Mouse (Mus musculus) neural tube, embryonic 14.5 days (tissue): Measurements from ENCODE around the gene Dhx36. TPM values are rescaled to one million over a fixed set of nuclear protein-coding genes. Genes with fewer than 3 reads are reported as not detected.
A peak's percentile ranks its signal among the peaks of the same experiment; 100 is the strongest.

Experiments used
- ATAC-seq: fragments of 200-750 bp; cut with Nextera tagmentation; 2 replicates; pipeline ENCODE4 v1.8.0; 2017; ENCODE audit warnings: low read depth, mild to moderate bottlenecking, moderate TSS enrichment, moderate library complexity
- H3K27ac ChIP-seq: fragments of 300-500 bp; sonication (generic); 2 replicates; pipeline ENCODE4 v1.5.1; 2014; ENCODE audit warnings: low read depth, mild to moderate bottlenecking, control low read depth, low read length, moderate library complexity, mixed read lengths
- H3K27me3 ChIP-seq: fragments of 300-500 bp; sonication (generic); 2 replicates; pipeline ENCODE4 v1.6.1; 2014; ENCODE audit warnings: low read length; ENCODE audit not compliant: control insufficient read depth, insufficient read depth
- H3K36me3 ChIP-seq: fragments of 300-500 bp; sonication (generic); 2 replicates; pipeline ENCODE4 v1.6.1; 2014; ENCODE audit warnings: low read length, mixed read lengths; ENCODE audit not compliant: control insufficient read depth, insufficient read depth
- H3K4me1 ChIP-seq: fragments of 300-500 bp; sonication (generic); 2 replicates; pipeline ENCODE4 v1.6.1; 2014; ENCODE audit warnings: low read length; ENCODE audit not compliant: control insufficient read depth, insufficient read depth
- H3K4me2 ChIP-seq: fragments of 300-500 bp; sonication (generic); 2 replicates; pipeline ENCODE4 v1.6.1; 2014; ENCODE audit warnings: mild to moderate bottlenecking, low read depth, low read length, control low read depth
- H3K4me3 ChIP-seq: fragments of 300-500 bp; sonication (generic); 2 replicates; pipeline ENCODE4 v1.5.1; 2014; ENCODE audit warnings: low read depth, low read length, control low read depth, mixed read lengths
- H3K9ac ChIP-seq: fragments of 300-500 bp; sonication (generic); replicated peaks from 2 replicates; pipeline ENCODE4 v1.6.1; 2014; ENCODE audit warnings: low read depth, mild to moderate bottlenecking, control low read depth, low read length, mixed read lengths
- H3K9me3 ChIP-seq: fragments of 300-500 bp; sonication (generic); 2 replicates; pipeline ENCODE4 v1.6.1; 2016; ENCODE audit warnings: low read length; ENCODE audit not compliant: control insufficient read depth
- WGBS: fragments of 180-500 bp; shearing (Covaris S2); extraction: QIAGEN DNeasy Blood & Tissue Kit; methylation state at CpG from one replicate; pipeline ENCODE4 v1.1.7; 2014; 5-methylcytosine and 5-hydroxymethylcytosine counted together
- polyA plus RNA-seq: library from polyadenylated mRNA; unstranded; fragments of >200 nt; fragmentation: Nextera tagmentation; extraction: Ambion mirVana; gene quantifications from 2 replicates; pipeline ENCODE4 v1.2.1, GENCODE M21; 2014

The Dhx36 gene
- polyA plus RNA-seq, 1 experiment from 2014 or later, result 63.7 TPM

GRCm38 (mm10) chr3:62464276-62464675 lies 42.5 kb downstream of the Dhx36 start:
- Histone ChIP-seq H3K4me1 (no peaks in the 10 kb centered on the region), H3K4me2 (no peak overlapping the region), H3K36me3 (peaks cover 54% of the 10 kb centered on the region; the same call in 1 of the 2 replicates), H3K4me3 (no peak overlapping the region), H3K27ac (no peak overlapping the region), H3K9ac (no peak overlapping the region), H3K9me3 (no peaks in the 10 kb centered on the region), H3K27me3 (no peaks in the 10 kb centered on the region)
- ATAC-seq, result no peak
- WGBS, result 90% methylated on average over 3 of the region's 3 CpGs

- Histone ChIP-seq H3K9ac (no peak overlapping the region), H3K4me2 (no peak overlapping the region), H3K27ac (no peak overlapping the region), H3K27me3 (no peaks in the 10 kb centered on the region), H3K4me1 (no peaks in the 10 kb centered on the region), H3K9me3 (no peaks in the 10 kb centered on the region), H3K4me3 (no peak overlapping the region), H3K36me3 (peaks cover 25% of the 10 kb centered on the region; the same call in 1 of the 2 replicates)
- no peak for ATAC-seq
- 77% methylated on average over 6 of the region's 6 CpGs for WGBS
These were observed 47.3 kb downstream of the Dhx36 start for GRCm38 (mm10) chr3:62459483-62459882.

DNA sequence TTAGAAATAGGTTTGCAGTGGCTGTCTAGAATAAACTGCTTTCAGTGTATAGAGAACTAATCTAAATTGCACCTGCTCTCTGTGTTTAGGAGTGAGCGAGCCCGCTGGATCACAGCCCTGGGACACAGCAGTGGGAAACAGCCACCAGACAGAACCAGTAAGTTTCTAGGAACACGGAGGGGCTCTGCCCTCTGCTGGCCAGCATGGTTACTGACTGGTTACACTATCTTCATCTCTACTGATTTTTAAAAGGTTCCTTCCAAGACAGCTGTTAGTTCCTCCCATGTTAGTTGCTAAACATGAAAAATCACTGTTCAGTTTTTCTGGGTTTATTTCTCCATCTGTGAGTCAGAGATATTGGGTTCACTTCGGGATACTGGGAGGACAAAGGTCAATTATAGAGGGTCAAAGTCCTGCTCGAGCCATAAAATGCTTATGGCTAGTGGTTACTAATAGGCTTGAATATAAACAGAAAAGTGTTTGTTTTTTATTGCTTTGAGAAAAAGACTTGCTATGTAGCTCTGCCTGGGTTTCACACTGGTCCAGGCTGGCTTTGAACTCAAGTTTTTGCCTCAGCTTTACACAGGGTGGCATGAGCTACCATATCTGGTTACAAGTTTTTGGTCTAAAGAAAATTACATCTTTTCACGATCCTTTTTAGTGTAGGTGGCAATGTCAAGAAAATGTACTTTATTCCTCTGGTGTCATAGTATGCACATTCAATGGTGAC lies 48.4 kb downstream of the Dhx36 start:
- no peak overlapping the region for H3K4me2 ChIP-seq
- H3K27ac ChIP-seq, result no peak overlapping the region
- peak; percentile 81 for ATAC-seq
- no peak overlapping the region for H3K4me3 ChIP-seq
- H3K36me3 ChIP-seq, result peaks cover 18% of the 10 kb centered on the region; the same call in 1 of the 2 replicates
- peaks cover 4% of the 10 kb centered on the region; the same call in 1 of the 2 replicates for H3K4me1 ChIP-seq
- no peaks in the 10 kb centered on the region for H3K9me3 ChIP-seq
- H3K27me3 ChIP-seq, result no peaks in the 10 kb centered on the region
- H3K9ac ChIP-seq, result no peak overlapping the region
- 40% methylated on average over 6 of the region's 6 CpGs for WGBS

DNA sequence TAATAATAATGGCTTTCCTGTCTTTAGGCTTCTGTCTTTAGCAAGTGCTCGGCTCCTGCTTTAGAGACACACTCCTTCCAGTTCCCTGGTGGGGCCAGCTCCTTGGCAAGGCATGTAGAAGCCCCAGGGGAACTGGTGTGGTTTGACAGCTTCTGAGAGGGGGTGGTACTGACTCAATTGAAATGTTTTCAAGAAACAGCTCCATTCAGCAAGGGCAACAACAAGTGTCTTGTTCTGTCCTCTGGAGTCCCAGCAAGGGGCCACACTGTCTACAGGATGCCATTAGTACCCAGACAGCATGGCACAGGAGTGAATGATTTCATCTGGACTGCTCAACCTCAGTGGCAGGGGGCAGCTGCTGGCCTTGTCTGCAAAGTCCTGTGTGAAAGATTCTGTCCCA lies 51.0 kb downstream of the Dhx36 start:
- 39% methylated on average over 1 of the region's 1 CpGs for WGBS
- H3K9ac ChIP-seq, result no peak overlapping the region
- ATAC-seq, result peak; percentile 71
- 0 out of 2 replicates have a peak, but pooled peaks cover 10% of the 10 kb centered on the region for H3K36me3 ChIP-seq
- no peak overlapping the region for H3K27ac ChIP-seq
- H3K9me3 ChIP-seq, result no peaks in the 10 kb centered on the region
- H3K4me1 ChIP-seq, result peaks cover 4% of the 10 kb centered on the region; the same call in 1 of the 2 replicates
- no peak overlapping the region for H3K4me3 ChIP-seq
- no peaks in the 10 kb centered on the region for H3K27me3 ChIP-seq
- no peak overlapping the region for H3K4me2 ChIP-seq

DNA sequence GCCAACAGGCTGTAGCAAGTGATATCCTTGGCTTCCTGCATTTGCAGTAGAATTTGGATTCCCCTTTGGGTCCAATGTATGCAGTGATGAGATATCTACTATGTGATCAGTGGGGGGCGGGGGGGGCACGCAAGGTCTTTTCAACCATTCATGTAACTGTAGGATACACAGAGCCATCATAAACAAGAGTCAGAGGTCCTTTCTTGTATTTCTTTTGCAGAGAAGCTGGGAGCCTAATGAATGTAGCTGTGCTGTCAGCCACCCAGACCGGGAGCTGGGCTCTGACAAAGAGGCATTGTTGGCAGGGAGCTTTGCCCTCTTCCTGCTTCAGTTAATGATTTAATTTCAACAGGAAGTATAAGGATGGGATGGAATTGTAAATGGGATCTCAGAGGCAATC lies 52.7 kb downstream of the Dhx36 start:
- no peaks in the 10 kb centered on the region for H3K27me3 ChIP-seq
- no peaks in the 10 kb centered on the region for H3K36me3 ChIP-seq
- H3K9ac ChIP-seq, result no peak overlapping the region
- peak overlapping the region; percentile 31; the same call in 1 of the 2 replicates for H3K27ac ChIP-seq
- no peak overlapping the region for H3K4me2 ChIP-seq
- peaks cover 4% of the 10 kb centered on the region; the same call in 1 of the 2 replicates for H3K4me1 ChIP-seq
- no peaks in the 10 kb centered on the region for H3K9me3 ChIP-seq
- peak; percentile 31; the same call in 1 of the 2 replicates for ATAC-seq
- WGBS, result 23% methylated on average over 3 of the region's 3 CpGs
- no peak overlapping the region for H3K4me3 ChIP-seq

GRCm38 (mm10) chr3:62452961-62453360 lies 53.8 kb downstream of the Dhx36 start:
- Histone ChIP-seq H3K9me3 (no peaks in the 10 kb centered on the region), H3K4me2 (no peak overlapping the region), H3K4me1 (peaks cover 4% of the 10 kb centered on the region; the same call in 1 of the 2 replicates), H3K36me3 (no peaks in the 10 kb centered on the region), H3K27ac (no peak overlapping the region), H3K4me3 (no peak overlapping the region), H3K27me3 (no peaks in the 10 kb centered on the region), H3K9ac (no peak overlapping the region)
- no peak for ATAC-seq
- WGBS, result 64% methylated on average over 4 of the region's 4 CpGs

- Histone ChIP-seq H3K4me3 (no peak overlapping the region), H3K36me3 (no peaks in the 10 kb centered on the region), H3K9ac (no peak overlapping the region), H3K4me1 (peaks cover 4% of the 10 kb centered on the region; the same call in 1 of the 2 replicates), H3K27ac (no peak overlapping the region), H3K9me3 (no peaks in the 10 kb centered on the region), H3K4me2 (no peak overlapping the region), H3K27me3 (no peaks in the 10 kb centered on the region)
- WGBS, result 95% methylated on average over 4 of the region's 4 CpGs
- ATAC-seq, result no peak
These were observed 56.8 kb downstream of the Dhx36 start for GRCm38 (mm10) chr3:62449871-62450496.

GRCm38 (mm10) chr3:62447151-62447550 lies 59.7 kb downstream of the Dhx36 start:
- H3K9ac ChIP-seq, result no peak overlapping the region
- H3K36me3 ChIP-seq, result no peaks in the 10 kb centered on the region
- no peaks in the 10 kb centered on the region for H3K9me3 ChIP-seq
- no peak for ATAC-seq
- H3K27me3 ChIP-seq, result no peaks in the 10 kb centered on the region
- H3K4me3 ChIP-seq, result no peak overlapping the region
- H3K4me2 ChIP-seq, result no peak overlapping the region
- no peak overlapping the region for H3K27ac ChIP-seq
- 74% methylated on average over 8 of the region's 8 CpGs for WGBS
- no peaks in the 10 kb centered on the region for H3K4me1 ChIP-seq

GRCm38 (mm10) chr3:62446271-62446670 lies 60.5 kb downstream of the Dhx36 start:
- no peaks in the 10 kb centered on the region for H3K36me3 ChIP-seq
- no peak overlapping the region for H3K4me2 ChIP-seq
- no peaks in the 10 kb centered on the region for H3K27me3 ChIP-seq
- 92% methylated on average over 7 of the region's 7 CpGs for WGBS
- no peak overlapping the region for H3K27ac ChIP-seq
- no peak for ATAC-seq
- no peaks in the 10 kb centered on the region for H3K9me3 ChIP-seq
- H3K4me3 ChIP-seq, result no peak overlapping the region
- H3K4me1 ChIP-seq, result no peaks in the 10 kb centered on the region
- no peak overlapping the region for H3K9ac ChIP-seq
